Mouse (Mus musculus) cortical plate, adult 2 months (tissue): ENCODE measurements around the gene Snrnp35.
A peak's percentile ranks its signal among the peaks of the same experiment; 100 is the strongest.

Experiments
- CTCF ChIP-seq: fragments of 200-500 bp; IDR thresholded peaks from 2 replicates; pipeline ENCODE4 v1.5.1; 2011; ENCODE audit warnings: mild to moderate bottlenecking, control low read depth, low read length; ENCODE audit not compliant: insufficient read depth; ENCODE audit errors: extremely low read depth
- POLR2A ChIP-seq: fragments of 200-500 bp; IDR thresholded peaks from 2 replicates; pipeline ENCODE4 v1.6.1; 2011; ENCODE audit warnings: mild to moderate bottlenecking, low read length, control low read depth; ENCODE audit not compliant: insufficient read depth; ENCODE audit errors: extremely low read depth

DNA sequence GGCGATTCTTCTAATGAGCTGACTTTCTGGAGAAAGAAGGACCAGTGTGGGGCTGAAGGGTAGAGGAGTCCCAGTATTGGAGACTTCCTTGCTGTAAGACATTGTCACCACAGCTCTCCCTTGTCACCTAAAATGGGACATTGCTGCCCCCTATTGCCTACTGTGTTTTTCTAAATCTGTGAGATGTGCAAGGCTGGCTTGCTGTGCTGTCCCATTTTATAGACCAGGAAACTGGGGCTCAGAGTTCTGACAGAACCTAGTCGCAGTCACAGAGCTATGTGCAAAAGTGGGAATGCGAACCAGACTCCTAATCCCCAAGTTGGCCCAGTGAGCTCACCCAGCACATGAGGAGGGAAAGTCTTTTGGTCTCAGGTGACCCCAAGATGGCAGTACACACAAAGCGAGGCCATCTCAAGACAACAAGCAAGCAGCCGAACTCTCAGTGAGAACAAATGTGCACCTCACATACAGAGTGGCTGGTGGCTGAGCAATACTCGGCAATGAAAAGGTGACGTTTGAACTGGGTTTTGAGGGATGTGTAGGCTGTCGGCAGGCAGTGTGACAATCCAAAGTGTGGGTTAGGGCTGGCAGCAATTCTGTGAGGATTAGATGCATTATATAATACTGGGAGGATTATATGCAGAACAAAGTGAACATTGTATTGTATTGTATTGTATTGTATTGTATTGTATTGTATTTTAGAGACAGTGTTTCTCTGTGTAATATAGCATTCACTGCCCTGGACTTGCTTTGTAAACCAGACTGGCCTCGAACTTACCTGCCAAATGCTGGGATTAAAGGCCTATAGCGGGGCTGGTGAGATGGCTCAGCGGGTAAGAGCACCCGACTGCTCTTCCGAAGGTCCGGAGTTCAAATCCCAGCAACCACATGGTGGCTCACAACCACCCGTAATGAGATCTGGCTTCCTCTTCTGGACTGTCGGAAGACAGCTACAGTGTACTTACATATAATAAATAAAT is 56.2 kb downstream of the Snrnp35 start:
- peak; percentile 72 for TF ChIP-seq CTCF
- TF ChIP-seq POLR2A, result no peak
